Mouse (Mus musculus) embryonic facial prominence, embryonic 14.5 days (tissue): Measurements from ENCODE around the gene 4930513O06Rik. TPM values are rescaled to one million over a fixed set of nuclear protein-coding genes. Genes with fewer than 3 reads are reported as not detected.
A peak's percentile ranks its signal among the peaks of the same experiment; 100 is the strongest.

ENCODE experiments used
- ATAC-seq: fragments of 200-750 bp; cut with Nextera tagmentation; 2 replicates; pipeline ENCODE4 v1.8.0; 2017; ENCODE audit warnings: low read depth, moderate number of reproducible peaks, moderate TSS enrichment
- DNase-seq: peaks from one replicate; pipeline ENCODE4 v3.0.0-alpha.2; 2015; ENCODE audit warnings: low spot score
- H3K27ac ChIP-seq: fragments of 300-500 bp; sonication (generic); replicated peaks from 2 replicates; pipeline ENCODE4 v1.5.1; 2014; ENCODE audit warnings: low read depth, mild to moderate bottlenecking, low read length, moderate library complexity
- H3K27me3 ChIP-seq: fragments of 300-500 bp; sonication (generic); replicated peaks from 2 replicates; pipeline ENCODE4 v1.6.1; 2014; ENCODE audit warnings: low read length; ENCODE audit not compliant: control insufficient read depth, insufficient read depth
- H3K36me3 ChIP-seq: fragments of 300-500 bp; sonication (generic); 2 replicates; pipeline ENCODE4 v1.6.1; 2014; ENCODE audit warnings: low read length, mixed read lengths; ENCODE audit not compliant: control insufficient read depth, insufficient read depth
- H3K4me1 ChIP-seq: fragments of 300-500 bp; sonication (generic); 2 replicates; pipeline ENCODE4 v1.6.1; 2014; ENCODE audit warnings: antibody characterized with exemption, low read length; ENCODE audit not compliant: control insufficient read depth, insufficient read depth
- H3K4me2 ChIP-seq: fragments of 300-500 bp; sonication (generic); 2 replicates; pipeline ENCODE4 v1.6.1; 2014; ENCODE audit warnings: low read depth, mild to moderate bottlenecking, low read length, moderate library complexity, mixed read lengths
- H3K4me3 ChIP-seq: fragments of 300-500 bp; sonication (generic); 2 replicates; pipeline ENCODE4 v1.5.1; 2014; ENCODE audit warnings: low read depth, mild to moderate bottlenecking, low read length
- H3K9ac ChIP-seq: fragments of 300-500 bp; sonication (generic); 2 replicates; pipeline ENCODE4 v1.6.1; 2014; ENCODE audit warnings: low read depth, mild to moderate bottlenecking, low read length, moderate library complexity, mixed read lengths
- H3K9me3 ChIP-seq: fragments of 300-500 bp; sonication (generic); 2 replicates; pipeline ENCODE4 v1.6.1; 2016; ENCODE audit warnings: low read length; ENCODE audit not compliant: control insufficient read depth
- WGBS: fragments of 180-500 bp; shearing (Covaris S2); extraction: QIAGEN DNeasy Blood & Tissue Kit; methylation state at CpG from one replicate; pipeline ENCODE4 v1.1.7; 2014; 5-methylcytosine and 5-hydroxymethylcytosine counted together
- polyA plus RNA-seq: library from polyadenylated mRNA; unstranded; fragments of >200 nt; fragmentation: Nextera tagmentation; extraction: Ambion mirVana; gene quantifications from 2 replicates; pipeline ENCODE4 v1.2.1, GENCODE M21; 2014

The 4930513O06Rik gene
- polyA plus RNA-seq, result not detected in 2 replicates

GRCm38 (mm10) chrX:139085943-139086342 lies at the start of gene 4930513O06Rik:
Gene 4930513O06Rik (plus strand): TSS chrX:139086243.
- 100% methylated on average over 1 of the region's 1 CpGs for WGBS

GRCm38 (mm10) chrX:139037666-139038065 lies 48.4 kb upstream of the 4930513O06Rik start:
- no peaks in the 10 kb centered on the region for H3K9me3 ChIP-seq
- DNase-seq, result no peak
- no peak for ATAC-seq
- 92% methylated on average over 1 of the region's 1 CpGs for WGBS
- no peaks in the 10 kb centered on the region for H3K4me1 ChIP-seq
- no peak overlapping the region for H3K4me3 ChIP-seq
- H3K27me3 ChIP-seq, result peaks cover 5% of the 10 kb centered on the region; the same call in 1 of the 2 replicates
- H3K36me3 ChIP-seq, result no peaks in the 10 kb centered on the region
- H3K9ac ChIP-seq, result no peak overlapping the region
- no peak overlapping the region for H3K4me2 ChIP-seq
- H3K27ac ChIP-seq, result no peak overlapping the region

More at GRCm38 (mm10) chrX:139085943-139086342, at the start of gene 4930513O06Rik:
- Histone ChIP-seq H3K4me2 (no peak within 1 kb of the TSS), H3K36me3 (no peaks in the 10 kb centered on the region), H3K9ac (no peak within 1 kb of the TSS), H3K4me3 (no peak within 1 kb of the TSS), H3K27ac (no peak within 1 kb of the TSS), H3K4me1 (no peaks in the 10 kb centered on the region), H3K9me3 (no peaks in the 10 kb centered on the region), H3K27me3 (no peaks in the 10 kb centered on the region)
- DNase-seq (no peak), ATAC-seq (no peak)

GRCm38 (mm10) chrX:139039314-139039713 lies 46.7 kb upstream of the 4930513O06Rik start:
- Histone ChIP-seq H3K9me3 (no peaks in the 10 kb centered on the region), H3K9ac (no peak overlapping the region), H3K27ac (no peak overlapping the region), H3K4me1 (no peaks in the 10 kb centered on the region), H3K27me3 (no peaks in the 10 kb centered on the region), H3K36me3 (no peaks in the 10 kb centered on the region), H3K4me3 (no peak overlapping the region), H3K4me2 (no peak overlapping the region)
- DNase-seq (no peak), ATAC-seq (no peak)
- WGBS, result 60% methylated on average over 2 of the region's 2 CpGs

GRCm38 (mm10) chrX:139041148-139041547 lies 44.9 kb upstream of the 4930513O06Rik start:
- WGBS, result 74% methylated on average over 1 of the region's 1 CpGs
- no peak overlapping the region for H3K27ac ChIP-seq
- no peaks in the 10 kb centered on the region for H3K27me3 ChIP-seq
- no peak overlapping the region for H3K4me3 ChIP-seq
- DNase-seq, result no peak
- no peaks in the 10 kb centered on the region for H3K9me3 ChIP-seq
- no peak overlapping the region for H3K9ac ChIP-seq
- no peak for ATAC-seq
- no peaks in the 10 kb centered on the region for H3K4me1 ChIP-seq
- no peak overlapping the region for H3K4me2 ChIP-seq
- no peaks in the 10 kb centered on the region for H3K36me3 ChIP-seq

GRCm38 (mm10) chrX:139051976-139052375 lies 34.1 kb upstream of the 4930513O06Rik start:
- H3K4me3 ChIP-seq, result no peak overlapping the region
- WGBS, result 70% methylated on average over 1 of the region's 1 CpGs
- no peaks in the 10 kb centered on the region for H3K4me1 ChIP-seq
- no peak; the same call in 1 of the 2 replicates for ATAC-seq
- H3K9me3 ChIP-seq, result no peaks in the 10 kb centered on the region
- H3K4me2 ChIP-seq, result no peak overlapping the region
- no peak overlapping the region for H3K9ac ChIP-seq
- DNase-seq, result peak; percentile 20
- H3K36me3 ChIP-seq, result no peaks in the 10 kb centered on the region
- no peaks in the 10 kb centered on the region; the same call in 1 of the 2 replicates for H3K27me3 ChIP-seq
- no peak overlapping the region for H3K27ac ChIP-seq

- no peak for ATAC-seq
- no peaks in the 10 kb centered on the region for H3K36me3 ChIP-seq
- no peaks in the 10 kb centered on the region; the same call in 1 of the 2 replicates for H3K27me3 ChIP-seq
- H3K27ac ChIP-seq, result no peak overlapping the region
- WGBS, result 80% methylated on average over 1 of the region's 1 CpGs
- no peaks in the 10 kb centered on the region for H3K4me1 ChIP-seq
- H3K9ac ChIP-seq, result no peak overlapping the region
- H3K4me3 ChIP-seq, result no peak overlapping the region
- H3K4me2 ChIP-seq, result no peak overlapping the region
- no peaks in the 10 kb centered on the region for H3K9me3 ChIP-seq
- DNase-seq, result no peak
Observed at GRCm38 (mm10) chrX:139053149-139053548, 32.9 kb upstream of the 4930513O06Rik start.

GRCm38 (mm10) chrX:139064078-139064477 lies 22.0 kb upstream of the 4930513O06Rik start:
- H3K4me2 ChIP-seq, result no peak overlapping the region
- H3K9me3 ChIP-seq, result no peaks in the 10 kb centered on the region
- H3K27me3 ChIP-seq, result no peaks in the 10 kb centered on the region
- no peak overlapping the region for H3K27ac ChIP-seq
- ATAC-seq (no peak), DNase-seq (no peak)
- no peaks in the 10 kb centered on the region for H3K36me3 ChIP-seq
- H3K4me3 ChIP-seq, result no peak overlapping the region
- WGBS, result 75% methylated on average over 5 of the region's 5 CpGs
- no peak overlapping the region for H3K9ac ChIP-seq
- H3K4me1 ChIP-seq, result no peaks in the 10 kb centered on the region

- Histone ChIP-seq H3K9ac (no peak overlapping the region), H3K4me1 (no peaks in the 10 kb centered on the region), H3K4me3 (no peak overlapping the region), H3K4me2 (no peak overlapping the region), H3K36me3 (no peaks in the 10 kb centered on the region), H3K9me3 (no peaks in the 10 kb centered on the region), H3K27me3 (no peaks in the 10 kb centered on the region), H3K27ac (no peak overlapping the region)
- ATAC-seq (no peak), DNase-seq (no peak)
- 91% methylated on average over 2 of the region's 2 CpGs for WGBS
Observed at GRCm38 (mm10) chrX:139078493-139078892, 7.5 kb upstream of the 4930513O06Rik start.

- no peak for ATAC-seq
- H3K36me3 ChIP-seq, result no peaks in the 10 kb centered on the region
- H3K9ac ChIP-seq, result no peak within 1 kb of the TSS
- H3K9me3 ChIP-seq, result no peaks in the 10 kb centered on the region
- H3K27me3 ChIP-seq, result no peaks in the 10 kb centered on the region
- H3K4me3 ChIP-seq, result no peak within 1 kb of the TSS
- no peak within 1 kb of the TSS for H3K27ac ChIP-seq
- no peak for DNase-seq
- H3K4me1 ChIP-seq, result no peaks in the 10 kb centered on the region
- no peak within 1 kb of the TSS for H3K4me2 ChIP-seq
Observed at GRCm38 (mm10) chrX:139085077-139085476, 966 bp upstream of the 4930513O06Rik start, which contains the start of gene Serpina7. Gene Serpina7 (minus strand): TSS chrX:139085236.
